Mouse (Mus musculus) ES-Bruce4 (cell line): ENCODE data around the gene Sema3b. TPM values are rescaled to one million over a fixed set of nuclear protein-coding genes. Genes with fewer than 3 reads are reported as not detected.
A peak's percentile ranks its signal among the peaks of the same experiment; 100 is the strongest.
"Not testable (repeated sequence)": the region's sequence is repeated elsewhere in the genome, so short reads cannot be mapped to it uniquely, and the experiment has no call there.

Experiments used
- H3K27ac ChIP-seq: 2 replicates; pipeline ENCODE4 v1.5.1; 2012; ENCODE audit warnings: low read length, inconsistent platforms; ENCODE audit not compliant: insufficient read depth
- H3K27me3 ChIP-seq: 2 replicates; pipeline ENCODE4 v1.6.1; 2012; ENCODE audit warnings: mild to moderate bottlenecking, low read length, inconsistent platforms; ENCODE audit not compliant: control insufficient read depth, poor library complexity, insufficient read depth, severe bottlenecking
- H3K36me3 ChIP-seq: 2 replicates; pipeline ENCODE4 v1.6.1; 2012; ENCODE audit warnings: inconsistent platforms, mild to moderate bottlenecking, low read length, moderate library complexity; ENCODE audit not compliant: control insufficient read depth, poor library complexity, insufficient read depth, severe bottlenecking
- H3K4me1 ChIP-seq: one replicate; pipeline ENCODE4 v1.8.1; 2011; ENCODE audit warnings: low read length; ENCODE audit not compliant: control insufficient read depth, insufficient read depth
- H3K4me3 ChIP-seq: 2 replicates; pipeline ENCODE4 v1.5.1; 2011; ENCODE audit warnings: low read depth, mild to moderate bottlenecking, low read length
- H3K9ac ChIP-seq: 2 replicates; pipeline ENCODE4 v1.6.1; 2012; ENCODE audit warnings: low read depth, mild to moderate bottlenecking, inconsistent platforms; ENCODE audit not compliant: poor library complexity, severe bottlenecking
- H3K9me3 ChIP-seq: replicated peaks from 2 replicates; pipeline ENCODE4 v1.6.1; 2012; ENCODE audit warnings: mild to moderate bottlenecking, low read length, inconsistent platforms; ENCODE audit not compliant: control insufficient read depth, poor library complexity, insufficient read depth, severe bottlenecking
- CTCF ChIP-seq: IDR thresholded peaks from one replicate; pipeline ENCODE4 v1.8.1; 2011; ENCODE audit warnings: low read depth, low read length
- EP300 ChIP-seq: IDR thresholded peaks from 2 replicates; pipeline ENCODE4 v1.6.1; 2011; ENCODE audit warnings: low read depth, low read length; ENCODE audit not compliant: insufficient read depth
- POLR2A ChIP-seq: IDR thresholded peaks from one replicate; pipeline ENCODE4 v1.8.1; 2011; ENCODE audit warnings: low read length; ENCODE audit not compliant: insufficient read depth
- polyA plus RNA-seq: library from polyadenylated mRNA; stranded (reverse); fragments of >200 nt; gene quantifications from 2 replicates; pipeline ENCODE4 v1.2.4, GENCODE M21; 2011; ENCODE audit warnings: low read depth; ENCODE audit not compliant: missing spikeins, insufficient read depth, insufficient read length

The Sema3b gene
- polyA plus RNA-seq, 1 experiment: 16.5 TPM

DNA sequence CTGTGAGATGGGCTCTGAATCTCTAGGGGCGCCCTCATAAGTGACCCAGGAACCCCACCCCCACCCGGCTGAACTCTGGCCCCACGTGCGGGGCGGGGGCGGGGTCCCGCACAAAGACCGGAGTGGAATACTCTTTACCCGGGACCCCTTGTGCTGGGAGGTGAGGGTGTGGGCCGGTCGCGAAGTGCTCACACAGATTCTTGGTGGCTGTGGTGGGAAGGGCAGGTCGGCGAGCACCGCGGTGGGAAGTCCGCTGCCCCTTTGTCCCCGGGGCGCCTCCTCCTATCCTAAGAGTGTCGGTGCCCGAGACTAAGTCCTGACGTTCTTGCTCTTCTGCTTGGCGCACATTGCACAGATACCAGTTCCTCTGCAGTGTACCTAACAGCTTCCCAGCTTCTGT is 39.8 kb downstream of the Sema3b start:
- Histone ChIP-seq H3K27ac (no peak overlapping the region), H3K4me3 (peak overlapping the region; percentile 81), H3K36me3 (peaks cover 12% of the 10 kb centered on the region), H3K27me3 (no peaks in the 10 kb centered on the region), H3K9ac (peak overlapping the region; percentile 87), H3K4me1 (peaks cover 2% of the 10 kb centered on the region), H3K9me3 (no peaks in the 10 kb centered on the region)
- TF ChIP-seq POLR2A (no peak), EP300 (no peak), CTCF (no peak)

DNA sequence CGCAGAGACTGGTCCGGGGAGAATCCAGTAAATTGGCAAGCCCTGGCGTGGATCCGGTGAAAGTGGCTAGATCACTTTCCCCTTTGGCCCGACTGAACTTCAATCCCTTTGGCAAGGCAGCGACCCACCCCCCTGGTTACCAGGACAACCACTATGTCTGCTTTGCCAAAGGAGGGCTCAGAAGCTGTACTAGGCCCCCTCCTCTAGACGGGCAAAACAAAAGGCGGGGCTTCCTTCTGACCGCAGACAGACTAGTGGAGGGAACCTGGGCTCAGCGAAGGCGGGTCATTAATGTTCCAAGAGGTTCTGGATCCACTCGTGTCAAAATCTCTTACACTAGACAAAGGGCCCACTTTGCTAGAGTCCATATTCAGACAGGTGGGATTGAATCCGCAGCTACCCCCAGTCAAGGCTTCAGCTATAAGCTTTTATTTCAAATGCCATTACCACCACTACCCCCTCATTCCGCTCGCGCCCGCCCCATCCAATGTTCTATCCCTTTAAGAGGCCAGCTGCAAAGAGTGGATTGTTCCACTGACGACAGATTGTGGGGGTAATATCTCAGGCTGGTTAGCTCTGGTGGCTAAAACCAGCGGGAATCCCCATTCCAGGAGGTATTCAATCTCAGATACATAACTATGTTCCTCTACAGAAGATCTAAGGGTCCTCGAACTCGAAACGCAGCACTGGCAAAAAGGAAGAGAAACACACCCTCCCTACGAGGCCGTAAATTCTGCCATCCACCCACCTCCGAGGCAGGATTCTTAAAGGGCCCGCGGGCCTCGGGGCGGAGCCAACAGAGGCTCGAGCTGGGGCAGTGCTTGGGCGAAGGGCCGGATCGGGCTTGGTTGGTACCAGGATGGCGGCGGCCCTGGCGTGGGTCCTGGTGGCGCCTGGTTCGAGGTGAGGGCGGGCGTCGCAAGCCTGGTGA is 40.4 kb downstream of the Sema3b start:
- H3K36me3 ChIP-seq: peaks cover 12% of the 10 kb centered on the region

GRCm38 (mm10) chr9:107567702-107568319 is 41.2 kb downstream of the Sema3b start, which contains the start of gene Hyal2:
Gene Hyal2 (plus strand): TSS chr9:107567945.
- Histone ChIP-seq H3K27me3 (no peaks in the 10 kb centered on the region), H3K27ac (no peak within 1 kb of the TSS; the same call in 1 of the 2 replicates), H3K9me3 (no peaks in the 10 kb centered on the region), H3K4me3 (peak within 1 kb of the TSS; percentile 81), H3K4me1 (peaks cover 2% of the 10 kb centered on the region), H3K36me3 (peaks cover 12% of the 10 kb centered on the region), H3K9ac (peak within 1 kb of the TSS; percentile 87)
- TF ChIP-seq EP300 (no peak), CTCF (no peak), POLR2A (no peak)

More for the DNA sequence above, 40.4 kb downstream of the Sema3b start:
- peaks cover 2% of the 10 kb centered on the region for H3K4me1 ChIP-seq
- H3K4me3 ChIP-seq: peak overlapping the region; percentile 81
- no peaks in the 10 kb centered on the region for H3K27me3 ChIP-seq
- no peak overlapping the region; the same call in 1 of the 2 replicates for H3K27ac ChIP-seq
- no peaks in the 10 kb centered on the region for H3K9me3 ChIP-seq
- TF ChIP-seq CTCF: no peak
- TF ChIP-seq EP300: no peak
- TF ChIP-seq POLR2A: no peak
- H3K9ac ChIP-seq: peak overlapping the region; percentile 87

GRCm38 (mm10) chr9:107566855-107567254 is 42.2 kb downstream of the Sema3b start:
- TF ChIP-seq CTCF: no peak
- no peak for TF ChIP-seq EP300
- no peak for TF ChIP-seq POLR2A
- Histone ChIP-seq H3K9me3 (no peaks in the 10 kb centered on the region), H3K36me3 (peaks cover 11% of the 10 kb centered on the region), H3K27ac (no peak overlapping the region), H3K27me3 (no peaks in the 10 kb centered on the region), H3K9ac (no peak overlapping the region), H3K4me3 (no peak overlapping the region), H3K4me1 (peaks cover 2% of the 10 kb centered on the region)

- Histone ChIP-seq H3K36me3 (peaks cover 10% of the 10 kb centered on the region; the same call in 1 of the 2 replicates), H3K27ac (no peak overlapping the region), H3K9ac (no peak overlapping the region), H3K4me1 (peaks cover 2% of the 10 kb centered on the region), H3K27me3 (no peaks in the 10 kb centered on the region), H3K9me3 (no peaks in the 10 kb centered on the region), H3K4me3 (no peak overlapping the region)
- TF ChIP-seq POLR2A (no peak), CTCF (peak; percentile 75)
Observed at GRCm38 (mm10) chr9:107566041-107566709, 42.9 kb downstream of the Sema3b start.

DNA sequence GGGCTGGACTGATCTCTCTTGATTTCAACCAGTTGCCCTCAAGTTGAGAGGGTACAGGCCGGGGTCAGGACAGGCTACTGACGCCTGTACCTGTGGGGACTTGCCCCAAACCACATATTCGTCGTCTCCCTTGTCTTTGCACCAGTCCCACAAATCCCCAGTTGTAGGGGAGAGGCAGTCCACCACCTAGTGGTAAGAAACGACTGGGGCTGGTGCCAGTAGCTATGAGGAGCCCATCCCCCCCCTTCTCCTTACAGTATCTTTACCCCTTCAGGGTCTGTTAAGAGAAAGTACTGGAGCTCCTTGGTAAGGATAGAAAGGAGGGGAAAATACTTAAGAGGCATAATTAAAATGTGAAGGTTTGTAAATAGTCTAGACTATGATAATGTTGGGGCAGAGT is 43.5 kb downstream of the Sema3b start:
- H3K4me1 ChIP-seq, H3K4me3 ChIP-seq, H3K27me3 ChIP-seq, H3K9ac ChIP-seq, H3K9me3 ChIP-seq: not testable (repeated sequence)
- Histone ChIP-seq H3K36me3 (peaks cover 16% of the 10 kb centered on the region), H3K27ac (peak overlapping the region; percentile 40)
- peak; percentile 11 for TF ChIP-seq CTCF
